Comparison of ENCODE assay signal across 12 mouse cellular contexts in genomic region chr8:64688161-64688560, GRCm38 (mm10). TPM values are rescaled to one million over a fixed set of nuclear protein-coding genes. Genes with fewer than 3 reads are reported as not detected.
DNase-seq lines count a peak whose midpoint lies in the region; ATAC-seq lines count a peak whose summit lies in the region.
"Had no signal": no experiment of that assay in that cellular context is flagged by ENCODE, and none has a peak within 500 bp of the region (broad histone marks: within the 10 kb centered on the region; RNA-seq: fewer than 3 reads in every experiment).

No protein-coding gene starts in this region.

- no peak overlapping the region for H3K4me3 ChIP-seq in midbrain, embryonic 14.5 days (replicated peaks; ENCODE audit: low read depth, low read length)
- H3K4me3 ChIP-seq in midbrain, embryonic 11.5 days (ENCODE audit: low read depth, low read length), result no peak overlapping the region
- no peak overlapping the region for H3K4me3 ChIP-seq in heart, embryonic 10.5 days
- no peak overlapping the region for H3K4me3 ChIP-seq in forebrain, embryonic 10.5 days
- H3K4me3 ChIP-seq in hindbrain, embryonic 16.5 days (ENCODE audit: low read length), result no peak overlapping the region
- H3K4me3 ChIP-seq: intestine, embryonic 15.5 days; limb, embryonic 10.5 days; liver, embryonic 15.5 days had no signal

- 0 out of 2 replicates have a peak overlapping the region, but pooled peaks have one; percentile 37 for H3K27ac ChIP-seq in midbrain, embryonic 14.5 days (replicated peaks; ENCODE audit: low read depth, low read length)
- H3K27ac ChIP-seq in midbrain, embryonic 11.5 days (ENCODE audit: low read depth, low read length), result no peak overlapping the region
- H3K27ac ChIP-seq in heart, embryonic 10.5 days, result peak overlapping the region; percentile 52
- H3K27ac ChIP-seq in forebrain, embryonic 10.5 days, result no peak overlapping the region
- H3K27ac ChIP-seq in hindbrain, embryonic 16.5 days (ENCODE audit: low read depth, low read length), result no peak overlapping the region
- H3K27ac ChIP-seq: intestine, embryonic 15.5 days; limb, embryonic 10.5 days; liver, embryonic 15.5 days had no signal

- no peaks in the 10 kb centered on the region for H3K9me3 ChIP-seq in midbrain, embryonic 14.5 days (ENCODE audit: control insufficient read depth, low read length)
- no peaks in the 10 kb centered on the region for H3K9me3 ChIP-seq in midbrain, embryonic 11.5 days (ENCODE audit: control insufficient read depth, low read length)
- H3K9me3 ChIP-seq in heart, embryonic 10.5 days, result no peaks in the 10 kb centered on the region
- H3K9me3 ChIP-seq in forebrain, embryonic 10.5 days, result no peaks in the 10 kb centered on the region
- H3K9me3 ChIP-seq in hindbrain, embryonic 16.5 days (ENCODE audit: control insufficient read depth, low read length), result no peaks in the 10 kb centered on the region
- H3K9me3 ChIP-seq: intestine, embryonic 15.5 days; limb, embryonic 10.5 days; liver, embryonic 15.5 days had no signal

- H3K4me2 ChIP-seq in midbrain, embryonic 14.5 days (ENCODE audit: low read length), result no peak overlapping the region
- H3K4me2 ChIP-seq in midbrain, embryonic 11.5 days, result no peak overlapping the region
- H3K4me2 ChIP-seq in hindbrain, embryonic 16.5 days (ENCODE audit: low read length), result no peak overlapping the region
- H3K4me2 ChIP-seq: intestine, embryonic 15.5 days; liver, embryonic 15.5 days had no signal

- ATAC-seq in midbrain, embryonic 14.5 days (ENCODE audit: low FRiP score, low TSS enrichment), result no peak
- no peak for ATAC-seq in midbrain, embryonic 11.5 days (ENCODE audit: low FRiP score)
- ATAC-seq in hindbrain, embryonic 16.5 days, result no peak
- ATAC-seq: intestine, embryonic 15.5 days; Patski had no signal

- WGBS in midbrain, embryonic 14.5 days, result 88% methylated on average over 3 of the region's 3 CpGs
- WGBS in midbrain, embryonic 11.5 days, result 92% methylated on average over 3 of the region's 3 CpGs
- WGBS in heart, embryonic 10.5 days, result 36% methylated on average over 3 of the region's 3 CpGs
- WGBS in forebrain, embryonic 10.5 days, result 91% methylated on average over 3 of the region's 3 CpGs
- 73% methylated on average over 3 of the region's 3 CpGs for WGBS in hindbrain, embryonic 16.5 days

- DNase-seq in cerebellum, adult 18-20 months, result peak; percentile 39 to 42
- no peak for DNase-seq in cerebellum, adult 11 months
- no peak for DNase-seq in midbrain, embryonic 14.5 days
- no peak for DNase-seq in midbrain, embryonic 11.5 days (ENCODE audit: low spot score, missing footprints)
- no peak for DNase-seq in heart, embryonic 10.5 days (ENCODE audit: low spot score)
- DNase-seq in forebrain, embryonic 10.5 days (ENCODE audit: extremely low spot score, low spot score), result no peak
- no peak for DNase-seq in thymus, postnatal 10 days (ENCODE audit: low spot score in 2 of 2)

- no peaks in the 10 kb centered on the region for H3K27me3 ChIP-seq in midbrain, embryonic 14.5 days (ENCODE audit: control insufficient read depth, insufficient read depth, low read length)
- H3K27me3 ChIP-seq in midbrain, embryonic 11.5 days (ENCODE audit: control insufficient read depth, insufficient read depth, low read length), result no peaks in the 10 kb centered on the region
- H3K27me3 ChIP-seq in heart, embryonic 10.5 days (ENCODE audit: insufficient read depth, poor library complexity, severe bottlenecking), result no peaks in the 10 kb centered on the region
- H3K27me3 ChIP-seq in forebrain, embryonic 10.5 days (ENCODE audit: poor library complexity, severe bottlenecking), result no peaks in the 10 kb centered on the region
- H3K27me3 ChIP-seq in hindbrain, embryonic 16.5 days (replicated peaks; ENCODE audit: control insufficient read depth, insufficient read depth, low read length), result no peaks in the 10 kb centered on the region
- H3K27me3 ChIP-seq: intestine, embryonic 15.5 days; Patski had no signal

- H3K36me3 ChIP-seq in midbrain, embryonic 14.5 days (ENCODE audit: control insufficient read depth, insufficient read depth, low read length), result no peaks in the 10 kb centered on the region
- H3K36me3 ChIP-seq in midbrain, embryonic 11.5 days (ENCODE audit: control insufficient read depth, insufficient read depth, low read length), result no peaks in the 10 kb centered on the region
- H3K36me3 ChIP-seq in heart, embryonic 10.5 days, result no peaks in the 10 kb centered on the region
- peaks cover 5% of the 10 kb centered on the region; the same call in 1 of the 2 replicates for H3K36me3 ChIP-seq in forebrain, embryonic 10.5 days (replicated peaks)
- H3K36me3 ChIP-seq in hindbrain, embryonic 16.5 days (ENCODE audit: control insufficient read depth, insufficient read depth, low read length), result no peaks in the 10 kb centered on the region
- H3K36me3 ChIP-seq: intestine, embryonic 15.5 days; limb, embryonic 10.5 days; liver, embryonic 15.5 days had no signal

- H3K4me1 ChIP-seq in midbrain, embryonic 14.5 days (ENCODE audit: control insufficient read depth, insufficient read depth, low read length), result peaks cover 24% of the 10 kb centered on the region
- peaks cover 4% of the 10 kb centered on the region for H3K4me1 ChIP-seq in midbrain, embryonic 11.5 days (ENCODE audit: control insufficient read depth, insufficient read depth, low read length)
- peaks cover 15% of the 10 kb centered on the region for H3K4me1 ChIP-seq in heart, embryonic 10.5 days
- peaks cover 29% of the 10 kb centered on the region for H3K4me1 ChIP-seq in forebrain, embryonic 10.5 days
- H3K4me1 ChIP-seq in hindbrain, embryonic 16.5 days (ENCODE audit: control insufficient read depth, insufficient read depth, low read depth, low read length), result peaks cover 13% of the 10 kb centered on the region

- no peak overlapping the region for H3K9ac ChIP-seq in midbrain, embryonic 14.5 days (replicated peaks; ENCODE audit: low read length)
- H3K9ac ChIP-seq in midbrain, embryonic 11.5 days (ENCODE audit: low read length), result no peak overlapping the region
- no peak overlapping the region for H3K9ac ChIP-seq in hindbrain, embryonic 16.5 days (ENCODE audit: low read depth, low read length)
- H3K9ac ChIP-seq: intestine, embryonic 15.5 days; liver, embryonic 15.5 days had no signal

RNA-seq across cellular contexts. Expression of gene Cpe, which starts 4.7 kb away (rescaled TPM):
- polyA plus RNA-seq in midbrain, embryonic 14.5 days (2014; fragmentation: Nextera tagmentation; extraction: Ambion mirVana), result 911 and 915 TPM in 2 replicates
- 356 and 390 TPM in 2 replicates for polyA plus RNA-seq in midbrain, embryonic 11.5 days (2014; fragmentation: Nextera tagmentation; extraction: Ambion mirVana)
- polyA plus RNA-seq in heart, embryonic 10.5 days (2016; fragmentation: Nextera tagmentation; extraction: Ambion mirVana), result 67.0 and 69.2 TPM in 2 replicates
- 98.7 and 107 TPM in 2 replicates for polyA plus RNA-seq in forebrain, embryonic 10.5 days (2016; fragmentation: Nextera tagmentation; extraction: Ambion mirVana)
- 718 and 866 TPM in 2 replicates for polyA plus RNA-seq in hindbrain, embryonic 16.5 days (2015; fragmentation: Nextera tagmentation; extraction: Ambion mirVana)

RNA-seq across cellular contexts. Expression of gene Msmo1, which starts 45.4 kb away (rescaled TPM):
- 173 and 174 TPM in 2 replicates for polyA plus RNA-seq in midbrain, embryonic 14.5 days (2014; fragmentation: Nextera tagmentation; extraction: Ambion mirVana)
- 246 and 263 TPM in 2 replicates for polyA plus RNA-seq in midbrain, embryonic 11.5 days (2014; fragmentation: Nextera tagmentation; extraction: Ambion mirVana)
- polyA plus RNA-seq in heart, embryonic 10.5 days (2016; fragmentation: Nextera tagmentation; extraction: Ambion mirVana), result 105 and 111 TPM in 2 replicates
- polyA plus RNA-seq in forebrain, embryonic 10.5 days (2016; fragmentation: Nextera tagmentation; extraction: Ambion mirVana), result 208 and 215 TPM in 2 replicates
- polyA plus RNA-seq in hindbrain, embryonic 16.5 days (2015; fragmentation: Nextera tagmentation; extraction: Ambion mirVana), result 152 and 179 TPM in 2 replicates

Comparison
In these comparisons a context has a peak if more than half of its experiments do, and no peak if none do; other contexts are left out.
1. DNase-seq: peak in cerebellum, adult 18-20 months (2 of 2); none in cerebellum, adult 11 months (single experiment), midbrain, embryonic 14.5 days (single experiment), midbrain, embryonic 11.5 days (single experiment), heart, embryonic 10.5 days (single experiment), forebrain, embryonic 10.5 days (single experiment) and thymus, postnatal 10 days (0 of 2).
2. H3K27ac ChIP-seq: peak in midbrain, embryonic 14.5 days (single experiment) and heart, embryonic 10.5 days (single experiment); none in midbrain, embryonic 11.5 days (single experiment), forebrain, embryonic 10.5 days (single experiment) and hindbrain, embryonic 16.5 days (single experiment).